Mouse (Mus musculus): Measurements from ENCODE around the gene Ptprb. TPM values are rescaled to one million over a fixed set of nuclear protein-coding genes. Genes with fewer than 3 reads are reported as not detected.

The Ptprb gene
- polyA plus RNA-seq (2015; fragmentation: Nextera tagmentation; extraction: Ambion mirVana): 5.5 and 6.4 TPM in 2 replicates

- no peak for ATAC-seq (replicated peaks; ENCODE audit: low FRiP score, low read depth)
- Histone ChIP-seq H3K36me3 (ENCODE audit: insufficient read depth, low read length) (no peaks in the 10 kb centered on the region), H3K4me3 (replicated peaks; ENCODE audit: low read depth, low read length) (peak within 1 kb of the TSS; percentile 18; the same call in 1 of the 2 replicates), H3K27ac (0 out of 2 replicates have a peak within 1 kb of the TSS, but pooled peaks have one; percentile 51), H3K4me1 (replicated peaks; ENCODE audit: insufficient read depth, low read length) (peaks cover 5% of the 10 kb centered on the region; the same call in 1 of the 2 replicates), H3K27me3 (ENCODE audit: insufficient read depth, low read length) (no peaks in the 10 kb centered on the region), H3K9me3 (replicated peaks; ENCODE audit: low read length) (no peaks in the 10 kb centered on the region), H3K9ac (ENCODE audit: low read depth, low read length) (0 out of 2 replicates have a peak within 1 kb of the TSS, but pooled peaks have one; percentile 28), H3K4me2 (ENCODE audit: low read length) (peak within 1 kb of the TSS; percentile 35)
- no peak for TF ChIP-seq CTCF (IDR thresholded peaks at IDR 0.05; ENCODE audit: low read depth)
- WGBS: 64% methylated on average over 7 of the region's 7 CpGs
- DNase-seq (ENCODE audit: low spot score): peak; percentile 21
These were observed at the start of gene Ptprb for GRCm38 (mm10) chr10:116275280-116275679. Gene Ptprb (plus strand): TSS chr10:116275523.

- DNase-seq (ENCODE audit: low spot score) (no peak), ATAC-seq (replicated peaks; ENCODE audit: low FRiP score, low read depth) (no peak)
- no peak for TF ChIP-seq CTCF (IDR thresholded peaks at IDR 0.05; ENCODE audit: low read depth)
- Histone ChIP-seq H3K27me3 (ENCODE audit: insufficient read depth, low read length) (no peaks in the 10 kb centered on the region), H3K36me3 (ENCODE audit: insufficient read depth, low read length) (no peaks in the 10 kb centered on the region), H3K4me3 (replicated peaks; ENCODE audit: low read depth, low read length) (no peak overlapping the region), H3K27ac (no peak overlapping the region), H3K9ac (ENCODE audit: low read depth, low read length) (no peak overlapping the region), H3K4me2 (ENCODE audit: low read length) (no peak overlapping the region), H3K4me1 (replicated peaks; ENCODE audit: insufficient read depth, low read length) (no peaks in the 10 kb centered on the region), H3K9me3 (replicated peaks; ENCODE audit: low read length) (no peaks in the 10 kb centered on the region)
- WGBS: 48% methylated on average over 5 of the region's 5 CpGs
These were observed 40.0 kb upstream of the Ptprb start for GRCm38 (mm10) chr10:116235299-116235698.

- H3K4me2 ChIP-seq (ENCODE audit: low read length): no peak overlapping the region
- no peaks in the 10 kb centered on the region for H3K27me3 ChIP-seq (ENCODE audit: insufficient read depth, low read length)
- H3K27ac ChIP-seq: no peak overlapping the region
- DNase-seq (ENCODE audit: low spot score) (no peak), ATAC-seq (replicated peaks; ENCODE audit: low FRiP score, low read depth) (no peak)
- H3K9me3 ChIP-seq (replicated peaks; ENCODE audit: low read length): no peaks in the 10 kb centered on the region
- no peaks in the 10 kb centered on the region for H3K4me1 ChIP-seq (replicated peaks; ENCODE audit: insufficient read depth, low read length)
- WGBS: 62% methylated on average over 7 of the region's 7 CpGs
- H3K4me3 ChIP-seq (replicated peaks; ENCODE audit: low read depth, low read length): no peak overlapping the region
- no peak for TF ChIP-seq CTCF (IDR thresholded peaks at IDR 0.05; ENCODE audit: low read depth)
- H3K36me3 ChIP-seq (ENCODE audit: insufficient read depth, low read length): no peaks in the 10 kb centered on the region
- no peak overlapping the region for H3K9ac ChIP-seq (ENCODE audit: low read depth, low read length)
These were observed 33.1 kb upstream of the Ptprb start for GRCm38 (mm10) chr10:116242200-116242599.

- DNase-seq (ENCODE audit: low spot score) (no peak), ATAC-seq (replicated peaks; ENCODE audit: low FRiP score, low read depth) (no peak)
- TF ChIP-seq CTCF (IDR thresholded peaks at IDR 0.05; ENCODE audit: low read depth): no peak
- H3K36me3 ChIP-seq (ENCODE audit: insufficient read depth, low read length): no peaks in the 10 kb centered on the region
- H3K4me3 ChIP-seq (replicated peaks; ENCODE audit: low read depth, low read length): no peak overlapping the region
- H3K27me3 ChIP-seq (ENCODE audit: insufficient read depth, low read length): no peaks in the 10 kb centered on the region
- H3K4me1 ChIP-seq (replicated peaks; ENCODE audit: insufficient read depth, low read length): no peaks in the 10 kb centered on the region
- no peak overlapping the region for H3K4me2 ChIP-seq (ENCODE audit: low read length)
- H3K9ac ChIP-seq (ENCODE audit: low read depth, low read length): no peak overlapping the region
- WGBS: 49% methylated on average over 7 of the region's 7 CpGs
- no peaks in the 10 kb centered on the region for H3K9me3 ChIP-seq (replicated peaks; ENCODE audit: low read length)
- H3K27ac ChIP-seq: no peak overlapping the region
These were observed 31.9 kb upstream of the Ptprb start for GRCm38 (mm10) chr10:116243373-116243772.

- no peak for DNase-seq (ENCODE audit: low spot score)
- ATAC-seq (replicated peaks; ENCODE audit: low FRiP score, low read depth): no peak
- Histone ChIP-seq H3K27me3 (ENCODE audit: insufficient read depth, low read length) (no peaks in the 10 kb centered on the region), H3K4me2 (ENCODE audit: low read length) (no peak overlapping the region), H3K27ac (no peak overlapping the region), H3K4me3 (replicated peaks; ENCODE audit: low read depth, low read length) (no peak overlapping the region), H3K4me1 (replicated peaks; ENCODE audit: insufficient read depth, low read length) (no peaks in the 10 kb centered on the region), H3K9me3 (replicated peaks; ENCODE audit: low read length) (no peaks in the 10 kb centered on the region), H3K9ac (ENCODE audit: low read depth, low read length) (no peak overlapping the region), H3K36me3 (ENCODE audit: insufficient read depth, low read length) (no peaks in the 10 kb centered on the region)
- 49% methylated on average over 2 of the region's 2 CpGs for WGBS
- no peak for TF ChIP-seq CTCF (IDR thresholded peaks at IDR 0.05; ENCODE audit: low read depth)
These were observed 29.7 kb upstream of the Ptprb start for GRCm38 (mm10) chr10:116245632-116246031.

GRCm38 (mm10) chr10:116252668-116253067 lies 22.7 kb upstream of the Ptprb start:
- Histone ChIP-seq H3K4me1 (replicated peaks; ENCODE audit: insufficient read depth, low read length) (no peaks in the 10 kb centered on the region), H3K9ac (ENCODE audit: low read depth, low read length) (no peak overlapping the region), H3K27ac (no peak overlapping the region), H3K36me3 (ENCODE audit: insufficient read depth, low read length) (no peaks in the 10 kb centered on the region), H3K9me3 (replicated peaks; ENCODE audit: low read length) (no peaks in the 10 kb centered on the region), H3K4me3 (replicated peaks; ENCODE audit: low read depth, low read length) (no peak overlapping the region), H3K4me2 (ENCODE audit: low read length) (no peak overlapping the region), H3K27me3 (ENCODE audit: insufficient read depth, low read length) (no peaks in the 10 kb centered on the region)
- ATAC-seq (replicated peaks; ENCODE audit: low FRiP score, low read depth) (no peak), DNase-seq (ENCODE audit: low spot score) (no peak)
- TF ChIP-seq CTCF (IDR thresholded peaks at IDR 0.05; ENCODE audit: low read depth): no peak
- WGBS: 85% methylated on average over 7 of the region's 7 CpGs

GRCm38 (mm10) chr10:116253972-116254371 lies 21.4 kb upstream of the Ptprb start:
- H3K4me2 ChIP-seq (ENCODE audit: low read length): no peak overlapping the region
- WGBS: 43% methylated on average over 6 of the region's 6 CpGs
- no peaks in the 10 kb centered on the region for H3K4me1 ChIP-seq (replicated peaks; ENCODE audit: insufficient read depth, low read length)
- ATAC-seq (replicated peaks; ENCODE audit: low FRiP score, low read depth): no peak
- no peak overlapping the region for H3K9ac ChIP-seq (ENCODE audit: low read depth, low read length)
- H3K27me3 ChIP-seq (ENCODE audit: insufficient read depth, low read length): no peaks in the 10 kb centered on the region
- no peak for TF ChIP-seq CTCF (IDR thresholded peaks at IDR 0.05; ENCODE audit: low read depth)
- H3K4me3 ChIP-seq (replicated peaks; ENCODE audit: low read depth, low read length): no peak overlapping the region
- no peak for DNase-seq (ENCODE audit: low spot score)
- no peak overlapping the region for H3K27ac ChIP-seq
- no peaks in the 10 kb centered on the region for H3K9me3 ChIP-seq (replicated peaks; ENCODE audit: low read length)
- no peaks in the 10 kb centered on the region for H3K36me3 ChIP-seq (ENCODE audit: insufficient read depth, low read length)

Measured in kidney, postnatal 0 days (tissue).